Mouse (Mus musculus) liver, adult (tissue): ENCODE results near the gene Mill2.
"Not testable (repeated sequence)": the region's sequence is repeated elsewhere in the genome, so short reads cannot be mapped to it uniquely, and the experiment has no call there.

Source experiments
- GATA4 ChIP-seq: IDR thresholded peaks from 2 replicates; pipeline ENCODE4 v1.6.1; 2014; ENCODE audit warnings: mild to moderate bottlenecking, low read length; ENCODE audit not compliant: insufficient replicate concordance

Mill2 gene

DNA sequence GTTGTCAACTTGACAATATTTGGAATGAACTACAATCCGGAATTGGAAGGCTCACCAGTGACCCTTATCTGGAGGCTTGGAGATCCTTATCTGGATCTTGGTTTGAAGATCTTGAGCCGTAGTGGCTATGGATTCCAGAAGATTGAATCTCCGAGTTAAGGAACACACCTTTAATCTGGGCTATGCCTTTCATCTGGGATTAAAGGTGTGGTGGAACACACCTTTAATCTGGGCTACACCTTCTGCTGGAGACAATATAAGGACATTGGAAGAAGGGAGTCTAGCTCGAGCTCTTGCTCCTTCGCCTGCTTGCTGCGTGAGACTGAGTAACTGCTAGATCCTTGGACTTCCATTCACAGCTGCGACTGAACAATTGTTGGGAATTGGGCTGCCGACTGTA, 31.3 kb downstream of the Mill2 start, which contains the start of gene Pglyrp1:
Pglyrp1 (plus strand) TSS at position 301 of the 400 bp plus-strand sequence.
- TF ChIP-seq GATA4: not testable (repeated sequence)

DNA sequence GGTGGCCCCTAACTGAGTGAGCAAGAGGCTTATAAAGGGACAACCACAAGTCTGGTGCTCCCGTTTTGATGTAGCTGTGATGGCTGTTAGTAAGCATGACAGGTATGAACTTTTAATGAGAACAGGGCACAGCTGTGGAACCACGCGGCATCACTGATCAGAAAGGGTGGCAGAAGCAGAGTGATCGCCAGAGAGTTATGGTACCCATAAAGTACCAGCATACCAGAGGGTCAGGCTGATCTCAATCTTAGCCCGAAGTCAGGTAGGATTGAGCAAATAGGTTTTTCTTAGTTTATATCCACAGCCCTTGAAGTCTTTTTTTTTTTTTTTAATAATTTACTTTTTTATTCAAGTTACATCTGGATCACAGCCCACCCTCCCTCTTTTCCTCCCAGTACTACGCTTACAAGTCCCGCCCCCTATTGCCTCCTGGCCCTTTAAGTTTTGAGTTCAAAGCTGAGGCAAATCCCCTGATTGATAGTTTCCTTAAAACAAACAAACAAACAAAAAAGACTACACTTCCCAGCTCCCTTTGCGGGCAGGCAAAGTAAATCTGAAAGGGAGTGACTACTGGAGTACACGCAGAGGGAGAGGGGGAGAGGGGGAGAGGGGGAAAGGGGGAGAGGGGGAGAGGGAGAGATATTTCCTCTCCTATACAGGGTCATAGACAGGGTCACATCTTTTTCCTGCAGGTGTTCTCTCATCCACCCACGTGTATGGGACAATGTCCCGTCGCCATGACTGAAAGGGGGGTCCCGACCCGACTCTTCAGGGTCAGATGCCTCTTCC, 32.4 kb downstream of the Mill2 start:
- no peak for TF ChIP-seq GATA4

DNA sequence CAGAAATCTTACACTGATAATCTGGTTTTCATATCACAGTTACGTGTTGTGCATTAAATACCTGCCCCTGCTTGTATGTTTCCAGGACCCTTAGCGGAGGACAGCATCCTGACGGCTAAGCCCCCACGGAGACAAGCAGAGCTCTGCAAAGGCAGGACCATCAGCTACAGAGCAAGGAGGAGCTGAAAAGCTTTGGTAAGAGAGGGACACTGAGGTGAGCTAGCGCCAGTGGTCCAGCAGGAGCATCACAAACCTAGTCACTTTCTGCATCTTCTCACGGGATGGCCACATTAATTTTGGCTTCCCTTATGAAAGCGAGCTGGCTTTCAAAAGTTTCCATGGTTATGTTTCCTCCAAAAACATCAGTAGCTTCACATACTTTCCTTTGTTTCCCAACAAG, 33.0 kb downstream of the Mill2 start:
- no peak for TF ChIP-seq GATA4

- TF ChIP-seq GATA4: no peak
Measured at GRCm38 (mm10) chr7:18873253-18873652, 33.5 kb downstream of the Mill2 start.

GRCm38 (mm10) chr7:18875372-18875771, 35.6 kb downstream of the Mill2 start:
- TF ChIP-seq GATA4: no peak

DNA sequence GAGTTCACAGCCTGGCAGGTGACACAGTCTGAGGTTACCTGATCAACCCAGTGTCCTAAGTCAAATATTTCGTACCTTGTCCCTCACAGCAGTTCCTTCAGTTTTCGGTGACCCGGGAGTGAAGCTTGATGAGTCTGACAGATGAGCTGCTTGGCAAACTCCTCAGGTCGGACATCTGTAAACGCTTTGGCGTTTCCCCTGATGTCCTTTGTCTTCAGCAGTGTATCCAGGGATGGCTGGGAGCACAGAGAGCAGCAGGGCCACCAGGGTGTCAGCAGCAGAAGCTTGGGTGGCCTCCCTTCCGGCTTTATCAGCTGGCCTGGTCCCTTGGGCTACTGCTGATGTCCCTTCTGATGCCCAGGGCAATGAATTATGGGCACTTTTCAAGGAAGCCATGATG, 38.9 kb downstream of the Mill2 start:
- TF ChIP-seq GATA4: no peak

GRCm38 (mm10) chr7:18883991-18884744, 44.4 kb downstream of the Mill2 start:
- no peak for TF ChIP-seq GATA4

DNA sequence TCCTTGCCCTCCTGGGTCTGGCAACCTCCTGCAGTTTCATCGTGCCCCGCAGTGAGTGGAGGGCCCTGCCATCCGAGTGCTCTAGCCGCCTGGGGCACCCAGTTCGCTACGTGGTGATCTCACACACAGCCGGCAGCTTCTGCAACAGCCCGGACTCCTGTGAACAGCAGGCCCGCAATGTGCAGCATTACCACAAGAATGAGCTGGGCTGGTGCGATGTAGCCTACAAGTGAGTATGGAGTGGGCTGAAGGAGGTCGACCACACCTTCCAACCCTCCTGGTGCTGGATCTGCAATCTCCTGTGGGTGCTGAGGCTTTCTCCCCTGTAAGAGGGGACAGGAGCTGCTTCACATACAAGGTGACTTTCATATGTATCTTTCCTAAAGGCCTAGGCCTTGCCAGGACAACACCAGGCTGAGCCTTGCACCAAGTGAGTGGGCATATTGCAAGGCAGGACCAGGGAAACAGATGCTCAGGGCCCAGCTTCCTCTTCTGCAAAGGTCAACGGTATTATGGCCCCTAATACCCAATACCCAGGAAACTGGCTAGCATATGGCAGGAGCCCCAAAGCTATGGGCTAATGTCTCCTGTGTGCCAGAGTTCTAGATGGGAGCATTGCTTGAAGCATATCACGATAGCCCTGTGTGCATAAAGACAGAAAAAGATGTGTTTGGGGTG, 45.1 kb downstream of the Mill2 start:
- no peak for TF ChIP-seq GATA4

- TF ChIP-seq GATA4: no peak
Measured at GRCm38 (mm10) chr7:18886963-18887362, 47.2 kb downstream of the Mill2 start.

GRCm38 (mm10) chr7:18890848-18891247, 51.1 kb downstream of the Mill2 start:
- no peak for TF ChIP-seq GATA4

- no peak for TF ChIP-seq GATA4
Measured at GRCm38 (mm10) chr7:18891872-18892599, 52.3 kb downstream of the Mill2 start.

DNA sequence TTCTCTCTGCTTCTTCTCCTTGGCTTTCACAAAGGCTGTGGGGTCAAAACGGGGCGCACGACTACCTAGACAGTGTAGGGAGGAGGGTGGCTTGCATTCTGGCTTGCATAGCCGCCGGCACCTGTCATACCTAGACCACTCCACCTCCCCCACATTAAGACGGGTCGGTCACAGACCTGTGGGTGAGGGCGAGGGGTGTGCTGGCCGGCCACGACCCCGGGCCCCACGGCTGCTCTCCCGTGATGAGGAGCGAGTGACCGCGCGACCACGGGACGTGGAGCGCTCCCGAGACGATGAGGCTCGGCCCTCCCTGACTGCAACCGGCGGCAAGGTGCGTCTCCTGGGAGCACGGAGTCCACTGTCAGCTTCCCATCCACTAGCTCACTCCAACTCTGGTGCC, 53.2 kb downstream of the Mill2 start:
- no peak for TF ChIP-seq GATA4

- TF ChIP-seq GATA4: no peak
Measured at GRCm38 (mm10) chr7:18893651-18894430, 54.1 kb downstream of the Mill2 start.

GRCm38 (mm10) chr7:18896536-18896935, 56.8 kb downstream of the Mill2 start:
- no peak for TF ChIP-seq GATA4
